Mouse (Mus musculus): ENCODE results near the gene Ankmy2.

DNA sequence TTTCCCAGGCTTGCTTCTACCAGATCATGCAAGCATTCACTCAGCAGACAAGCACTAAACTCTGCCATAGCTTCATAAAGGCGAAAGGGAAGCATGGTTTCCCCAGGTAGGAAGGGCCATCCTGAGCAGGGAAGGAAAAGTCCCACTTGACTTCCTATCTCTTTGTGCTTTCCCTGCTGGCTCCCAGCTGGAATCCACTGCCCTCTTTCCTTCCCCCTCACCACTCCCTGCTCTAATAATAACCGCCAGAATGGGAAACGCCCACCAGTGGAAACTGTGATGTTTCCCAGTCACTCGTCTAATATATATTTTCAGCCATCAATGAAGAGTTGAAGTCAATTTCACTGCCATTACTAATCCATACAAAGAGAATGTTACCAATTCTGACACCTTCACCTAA is 67.5 kb downstream of the Ankmy2 start:
- TF ChIP-seq POLR2A (IDR thresholded peaks at IDR 0.05; ENCODE audit: insufficient read depth, low read depth, low read length), result no peak
- no peak for TF ChIP-seq CTCF (IDR thresholded peaks at IDR 0.05)
